Mouse (Mus musculus) stomach, postnatal 0 days (tissue): ENCODE results near the gene Enah.

Experiments used
- CTCF ChIP-seq: IDR thresholded peaks from 2 replicates; pipeline ENCODE4 v1.5.1; 2016; ENCODE audit warnings: antibody characterized with exemption, low read depth, mild to moderate bottlenecking, moderate library complexity
- EP300 ChIP-seq: optimal IDR thresholded peaks from 2 replicates; pipeline ENCODE3; 2016; ENCODE audit warnings: antibody characterized with exemption

- TF ChIP-seq CTCF (no peak), EP300 (no peak)
Measured at GRCm38 (mm10) chr1:181878436-181878835, 141.4 kb downstream of the Enah start.
